Mouse (Mus musculus): ENCODE measurements around the gene Zfp638. TPM values are rescaled to one million over a fixed set of nuclear protein-coding genes. Genes with fewer than 3 reads are reported as not detected.

The Zfp638 gene
- total RNA-seq, 2 experiments from 2014 or later, result 51.2 to 56.2 TPM

Other genes with a start within 250 kb of the Zfp638 start
- gene Clec4f, start 210.9 kb upstream of the Zfp638 start, total RNA-seq (2021), result not detected
- 1 to 10 TPM; 1.0 to 1.5 TPM for gene Cd207, start 189.3 kb upstream of the Zfp638 start, total RNA-seq (2021)
- not detected for gene Vax2, start 155.8 kb upstream of the Zfp638 start, total RNA-seq (2021)
- not detected for gene Atp6v1b1, start 124.1 kb upstream of the Zfp638 start, total RNA-seq (2021)
- not detected for gene Ankrd53, start 104.5 kb upstream of the Zfp638 start, total RNA-seq (2021)
- gene Tex261, start 91.3 kb upstream of the Zfp638 start, total RNA-seq (2021), result 10 to 100 TPM; 85.4 to 99.8 TPM
- 10 to 100 TPM; 16.7 to 18.0 TPM for gene Nagk, start 72.1 kb upstream of the Zfp638 start, total RNA-seq (2021)
- gene Paip2b, start 35.4 kb upstream of the Zfp638 start, total RNA-seq (2021), result 10 to 100 TPM; 30.6 to 35.0 TPM
- gene Dysf, start 141.5 kb downstream of the Zfp638 start, total RNA-seq (2021), result 100 to 1,000 TPM; 111 to 119 TPM

Data from heart, postnatal 25 days (tissue).